Mouse (Mus musculus) kidney, adult 2 months (tissue): Measurements from ENCODE around the gene Parp1.

Experiments used
- CTCF ChIP-seq: fragments of 200-500 bp; conservative IDR thresholded peaks from 2 replicates; pipeline ENCODE4 v1.5.1; 2011; ENCODE audit warnings: low read depth, mild to moderate bottlenecking, control low read depth, low read length, moderate library complexity, mixed read lengths; ENCODE audit not compliant: insufficient read depth, insufficient read length
- POLR2A ChIP-seq: fragments of 200-500 bp; IDR thresholded peaks from one replicate; pipeline ENCODE4 v1.6.1; 2011; ENCODE audit warnings: low read depth, low read length, control low read depth

- no peak for TF ChIP-seq POLR2A
- TF ChIP-seq CTCF = no peak
Measured at GRCm38 (mm10) chr1:180607578-180607879, 38.8 kb downstream of the Parp1 start.
